Mouse (Mus musculus): ENCODE data around the gene Atrn.

- TF ChIP-seq POLR2A (IDR thresholded peaks at IDR 0.05; ENCODE audit: insufficient read length, low read depth): no peak
- no peak for TF ChIP-seq POLR2AphosphoS2 (IDR thresholded peaks at IDR 0.05; ENCODE audit: insufficient read length, low read depth)
- TF ChIP-seq TCF3 (IDR thresholded peaks at IDR 0.05; ENCODE audit: insufficient read length, low read depth): no peak
- TF ChIP-seq USF1 (IDR thresholded peaks at IDR 0.05; ENCODE audit: low read depth): no peak
- TF ChIP-seq MAX (IDR thresholded peaks at IDR 0.05; ENCODE audit: low read depth): no peak
- no peak for TF ChIP-seq REST (IDR thresholded peaks at IDR 0.05; ENCODE audit: insufficient read depth, insufficient read length)
- TF ChIP-seq CEBPB (IDR thresholded peaks at IDR 0.05; ENCODE audit: insufficient read depth, poor library complexity, severe bottlenecking): no peak
- TF ChIP-seq E2F4 (IDR thresholded peaks at IDR 0.05; ENCODE audit: insufficient read depth): no peak
- no peak for TF ChIP-seq TCF12 (IDR thresholded peaks at IDR 0.05; ENCODE audit: insufficient read depth, poor library complexity, severe bottlenecking)
Measured at GRCm38 (mm10) chr2:131040854-131041825, 134.8 kb downstream of the Atrn start.
